Mouse (Mus musculus) hindbrain, embryonic 12.5 days (tissue): ENCODE measurements around the gene Arhgef15. TPM values are rescaled to one million over a fixed set of nuclear protein-coding genes. Genes with fewer than 3 reads are reported as not detected.
A peak's percentile ranks its signal among the peaks of the same experiment; 100 is the strongest.

Experiments used
- ATAC-seq: fragments of 200-750 bp; cut with Nextera tagmentation; 2 replicates; pipeline ENCODE4 v1.8.0; 2017; ENCODE audit warnings: moderate TSS enrichment; ENCODE audit not compliant: low FRiP score
- H3K27ac ChIP-seq: fragments of 300-500 bp; sonication (generic); 2 replicates; pipeline ENCODE4 v1.5.1; 2016; ENCODE audit warnings: mild to moderate bottlenecking
- H3K27me3 ChIP-seq: fragments of 300-500 bp; sonication (generic); 2 replicates; pipeline ENCODE4 v1.6.1; 2016; ENCODE audit warnings: mild to moderate bottlenecking
- H3K36me3 ChIP-seq: fragments of 300-500 bp; sonication (generic); 2 replicates; pipeline ENCODE4 v1.6.1; 2016; ENCODE audit warnings: mild to moderate bottlenecking
- H3K4me1 ChIP-seq: fragments of 300-500 bp; sonication (generic); 2 replicates; pipeline ENCODE4 v1.6.1; 2016
- H3K4me2 ChIP-seq: fragments of 300-500 bp; sonication (generic); replicated peaks from 2 replicates; pipeline ENCODE4 v1.6.1; 2016; ENCODE audit warnings: mild to moderate bottlenecking
- H3K4me3 ChIP-seq: fragments of 300-500 bp; sonication (generic); 2 replicates; pipeline ENCODE4 v1.5.1; 2016; ENCODE audit warnings: mild to moderate bottlenecking
- H3K9ac ChIP-seq: fragments of 300-500 bp; sonication (generic); 2 replicates; pipeline ENCODE4 v1.6.1; 2016; ENCODE audit warnings: mild to moderate bottlenecking, moderate library complexity
- H3K9me3 ChIP-seq: fragments of 300-500 bp; sonication (generic); replicated peaks from 2 replicates; pipeline ENCODE4 v1.6.1; 2016; ENCODE audit warnings: mild to moderate bottlenecking
- WGBS: fragments of 180-500 bp; shearing (Covaris S2); methylation state at CpG from one replicate; pipeline ENCODE4 v1.1.7; 2016; 5-methylcytosine and 5-hydroxymethylcytosine counted together
- polyA plus RNA-seq: library from polyadenylated mRNA; unstranded; fragments of >200 nt; fragmentation: Nextera tagmentation; extraction: Ambion mirVana; gene quantifications from 2 replicates; pipeline ENCODE4 v1.2.1, GENCODE M21; 2016

The Arhgef15 gene
- polyA plus RNA-seq, 1 experiment from 2014 or later, result 8.5 TPM

DNA sequence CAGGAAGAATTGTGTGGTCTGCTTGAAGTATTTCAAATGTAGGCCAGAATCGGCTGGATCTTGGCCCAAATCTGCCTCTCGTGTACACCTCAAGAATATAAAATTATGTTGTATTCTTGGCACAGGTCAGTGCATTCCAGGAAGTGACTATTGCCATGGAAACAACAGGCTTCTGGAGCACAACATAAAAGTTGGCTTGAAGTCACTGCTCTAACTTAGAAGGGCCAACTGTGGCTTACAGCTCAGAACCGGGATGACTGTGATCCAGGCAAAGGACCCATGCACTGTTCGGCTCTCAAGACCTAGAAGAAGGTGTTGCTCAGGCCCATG is 50.9 kb downstream of the Arhgef15 start:
- Histone ChIP-seq H3K4me1 (peaks cover 5% of the 10 kb centered on the region), H3K4me2 (no peak overlapping the region), H3K9me3 (no peaks in the 10 kb centered on the region), H3K9ac (no peak overlapping the region), H3K4me3 (no peak overlapping the region), H3K36me3 (peaks cover 42% of the 10 kb centered on the region), H3K27me3 (no peaks in the 10 kb centered on the region), H3K27ac (no peak overlapping the region)
- ATAC-seq, result no peak
- 82% methylated on average over 4 of the region's 4 CpGs for WGBS

DNA sequence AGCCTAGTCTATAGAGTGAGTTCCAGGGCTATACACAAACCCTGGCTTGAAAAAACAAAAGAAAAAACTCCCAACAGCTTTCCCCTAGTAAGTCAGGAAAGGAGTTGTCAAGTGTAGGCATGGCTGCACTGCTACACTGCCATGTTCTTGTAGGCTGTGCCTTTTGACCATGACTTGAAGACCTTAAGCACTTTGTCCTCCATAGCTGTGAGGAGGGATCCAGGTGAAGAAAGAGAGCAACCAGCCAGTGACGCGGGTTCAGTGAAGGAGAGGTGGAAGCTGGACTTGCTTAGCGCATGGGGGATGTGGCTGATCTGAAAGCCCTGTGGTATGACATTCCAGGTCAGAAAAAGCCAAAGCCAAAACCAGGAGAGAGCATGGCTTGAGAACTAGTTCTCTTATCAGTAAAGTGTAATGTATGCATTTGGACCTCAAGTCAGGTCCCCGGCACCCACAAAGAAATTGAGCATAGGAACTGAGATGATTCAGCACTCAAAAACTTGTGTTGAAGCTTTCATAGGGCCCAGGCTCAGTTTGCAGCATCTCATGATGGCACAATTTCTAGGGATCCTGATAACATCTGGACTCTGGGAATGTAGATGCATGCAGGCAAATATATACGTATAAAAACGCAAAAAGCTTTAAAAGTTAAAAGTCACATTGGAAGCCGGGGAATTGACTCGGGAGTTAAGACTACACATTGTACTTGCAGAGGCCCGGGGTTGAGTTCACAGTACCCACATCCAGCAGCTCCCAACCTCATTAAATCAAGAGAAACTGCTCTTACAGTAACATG is 51.4 kb downstream of the Arhgef15 start:
- Histone ChIP-seq H3K27me3 (no peaks in the 10 kb centered on the region), H3K9ac (no peak overlapping the region), H3K4me2 (no peak overlapping the region), H3K36me3 (peaks cover 42% of the 10 kb centered on the region), H3K4me1 (peaks cover 8% of the 10 kb centered on the region), H3K4me3 (no peak overlapping the region), H3K27ac (no peak overlapping the region), H3K9me3 (no peaks in the 10 kb centered on the region)
- ATAC-seq, result no peak
- 87% methylated on average over 9 of the region's 9 CpGs for WGBS

DNA sequence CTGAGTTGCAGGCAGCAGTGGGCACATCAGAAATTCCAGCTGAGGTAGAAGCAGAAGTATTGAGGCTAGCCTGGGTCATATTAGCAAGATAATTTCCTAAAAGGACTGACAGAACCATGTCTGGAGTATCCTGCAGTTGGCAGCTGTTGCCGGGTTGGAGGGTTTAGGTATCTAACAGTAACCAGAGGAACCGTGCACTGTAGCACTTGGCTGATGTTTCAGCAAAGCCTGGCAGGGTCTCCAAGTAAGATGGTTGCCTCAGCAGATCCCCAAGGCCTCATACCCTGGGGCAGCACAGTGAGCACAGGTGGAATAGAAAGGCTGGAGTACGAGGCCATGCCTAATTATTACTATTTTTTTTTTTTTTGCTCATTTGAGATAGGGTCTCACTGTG is 52.1 kb downstream of the Arhgef15 start:
- Histone ChIP-seq H3K36me3 (peaks cover 42% of the 10 kb centered on the region), H3K4me2 (no peak overlapping the region), H3K9ac (no peak overlapping the region), H3K27ac (no peak overlapping the region), H3K4me1 (peaks cover 9% of the 10 kb centered on the region), H3K4me3 (no peak overlapping the region), H3K27me3 (peaks cover under 1% of the 10 kb centered on the region; the same call in 1 of the 2 replicates), H3K9me3 (no peaks in the 10 kb centered on the region)
- no peak for ATAC-seq
- 87% methylated on average over 3 of the region's 3 CpGs for WGBS

DNA sequence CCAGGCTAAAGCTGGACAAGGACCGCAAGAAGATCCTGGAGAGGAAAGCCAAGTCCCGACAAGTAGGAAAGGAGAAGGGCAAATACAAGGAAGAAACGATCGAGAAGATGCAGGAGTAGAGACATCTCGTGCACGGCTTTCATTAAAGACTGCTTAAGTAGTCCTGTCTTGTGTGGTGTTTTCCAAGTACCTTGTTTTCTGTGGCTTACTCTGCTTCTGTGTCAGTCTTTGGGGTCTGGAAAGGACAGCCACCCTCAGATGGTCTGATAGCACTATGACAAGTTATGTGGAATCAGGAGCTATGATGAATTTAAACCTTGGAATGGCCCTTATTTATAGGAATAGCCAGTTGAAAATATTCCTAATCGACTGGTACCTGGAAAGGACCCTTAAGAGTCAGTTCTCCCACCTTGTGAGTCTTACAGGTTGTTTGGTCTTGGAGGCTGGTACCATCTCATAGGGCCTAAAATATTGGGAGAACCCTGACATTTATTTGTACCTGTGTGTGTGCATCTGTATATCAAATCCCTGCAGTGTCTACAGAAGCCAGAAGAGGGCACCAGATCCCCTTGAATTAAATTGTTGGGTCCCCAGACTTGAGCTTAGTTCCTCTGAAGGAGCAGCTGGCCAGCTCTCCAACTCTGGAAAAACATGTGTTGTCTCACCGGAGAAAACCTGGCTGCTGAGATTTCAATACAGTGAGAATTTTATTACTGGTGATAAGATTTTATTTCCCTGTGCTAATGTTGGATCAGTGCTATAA is 52.7 kb downstream of the Arhgef15 start:
- WGBS, result 88% methylated on average over 8 of the region's 8 CpGs
- H3K36me3 ChIP-seq, result peaks cover 42% of the 10 kb centered on the region
- ATAC-seq, result no peak

DNA sequence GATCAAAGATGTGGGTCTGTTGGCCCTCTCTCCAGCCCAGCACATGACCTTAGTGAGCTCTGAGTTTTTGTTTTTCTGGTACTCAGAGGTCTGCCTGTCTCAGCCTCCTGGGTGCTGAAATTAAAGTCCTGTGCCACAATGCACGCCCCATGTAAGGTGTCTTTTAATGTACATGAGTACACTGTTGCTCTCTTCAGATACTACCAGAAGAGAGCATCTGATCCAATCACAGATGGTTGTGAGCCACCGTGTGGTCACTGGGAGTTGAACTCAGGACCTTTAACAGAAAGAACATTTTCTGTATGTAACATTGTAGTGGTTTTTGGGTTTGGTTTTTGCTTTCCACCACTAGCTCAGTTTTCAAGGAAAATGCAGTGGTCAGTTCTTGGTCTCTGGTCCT is 53.5 kb downstream of the Arhgef15 start:
- H3K27me3 ChIP-seq, result peaks cover 9% of the 10 kb centered on the region; the same call in 1 of the 2 replicates
- 92% methylated on average over 2 of the region's 2 CpGs for WGBS
- no peak overlapping the region for H3K4me3 ChIP-seq
- no peak for ATAC-seq
- H3K27ac ChIP-seq, result no peak overlapping the region
- no peak overlapping the region for H3K4me2 ChIP-seq
- H3K4me1 ChIP-seq, result peaks cover 9% of the 10 kb centered on the region
- H3K9ac ChIP-seq, result no peak overlapping the region
- no peaks in the 10 kb centered on the region for H3K9me3 ChIP-seq
- peaks cover 42% of the 10 kb centered on the region for H3K36me3 ChIP-seq

More for the DNA sequence above, 52.7 kb downstream of the Arhgef15 start:
- no peaks in the 10 kb centered on the region for H3K9me3 ChIP-seq
- H3K9ac ChIP-seq, result no peak overlapping the region
- no peak overlapping the region for H3K27ac ChIP-seq
- peaks cover 3% of the 10 kb centered on the region; the same call in 1 of the 2 replicates for H3K27me3 ChIP-seq
- H3K4me3 ChIP-seq, result no peak overlapping the region
- no peak overlapping the region for H3K4me2 ChIP-seq
- H3K4me1 ChIP-seq, result peaks cover 9% of the 10 kb centered on the region

DNA sequence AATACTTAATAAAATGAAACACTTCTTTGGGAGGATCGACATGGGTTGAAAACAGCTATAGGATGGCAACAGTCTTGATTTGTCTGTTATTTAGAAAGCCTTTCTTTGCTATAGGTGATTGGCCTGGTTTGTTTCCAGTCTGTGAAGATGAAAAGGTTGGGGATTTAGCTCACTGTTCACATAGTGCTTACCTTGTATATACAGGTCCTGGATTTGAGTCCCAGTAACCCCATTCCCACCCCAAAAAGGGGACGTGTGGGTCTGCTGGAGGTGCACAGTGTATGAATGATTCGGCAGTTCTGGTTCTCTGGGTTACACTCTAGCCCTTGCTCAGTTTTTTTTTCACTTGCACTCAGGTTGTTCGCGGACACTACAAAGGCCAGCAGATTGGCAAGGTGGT is 54.5 kb downstream of the Arhgef15 start:
- Histone ChIP-seq H3K36me3 (peaks cover 42% of the 10 kb centered on the region), H3K27ac (no peak overlapping the region)
- 90% methylated on average over 5 of the region's 5 CpGs for WGBS

DNA sequence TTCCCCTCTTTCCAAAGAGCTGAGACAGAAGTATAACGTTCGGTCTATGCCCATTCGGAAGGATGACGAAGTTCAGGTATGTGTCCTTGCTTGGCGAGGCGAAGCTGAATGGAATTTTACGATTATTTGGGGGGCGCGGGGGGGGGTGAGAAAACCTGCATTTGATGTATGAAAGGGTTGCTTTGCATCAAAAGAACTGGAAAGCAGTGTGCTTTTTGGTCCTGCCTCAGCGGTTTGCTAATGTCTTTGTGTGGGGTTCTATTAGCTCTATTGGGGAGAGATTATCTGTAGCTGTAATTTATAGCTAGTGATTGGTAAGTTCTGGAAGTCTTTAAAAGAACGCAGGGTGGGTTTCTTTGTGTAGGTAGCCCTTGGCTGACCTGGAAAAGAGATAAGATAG is 54.9 kb downstream of the Arhgef15 start:
- no peak for ATAC-seq
- H3K9me3 ChIP-seq, result no peaks in the 10 kb centered on the region
- H3K4me2 ChIP-seq, result peak overlapping the region; percentile 84
- peak overlapping the region; percentile 91 for H3K4me3 ChIP-seq
- peak overlapping the region; percentile 98 for H3K9ac ChIP-seq
- H3K27me3 ChIP-seq, result peaks cover 12% of the 10 kb centered on the region; the same call in 1 of the 2 replicates
- WGBS, result 6% methylated on average over 11 of the region's 11 CpGs
- no peak overlapping the region for H3K27ac ChIP-seq
- peaks cover 9% of the 10 kb centered on the region for H3K4me1 ChIP-seq
- peaks cover 42% of the 10 kb centered on the region for H3K36me3 ChIP-seq

More for the DNA sequence above, 54.5 kb downstream of the Arhgef15 start:
- Histone ChIP-seq H3K4me1 (peaks cover 9% of the 10 kb centered on the region), H3K4me2 (peak overlapping the region; percentile 84), H3K4me3 (peak overlapping the region; percentile 91), H3K9ac (peak overlapping the region; percentile 98), H3K27me3 (peaks cover 12% of the 10 kb centered on the region; the same call in 1 of the 2 replicates), H3K9me3 (no peaks in the 10 kb centered on the region)
- ATAC-seq, result no peak

DNA sequence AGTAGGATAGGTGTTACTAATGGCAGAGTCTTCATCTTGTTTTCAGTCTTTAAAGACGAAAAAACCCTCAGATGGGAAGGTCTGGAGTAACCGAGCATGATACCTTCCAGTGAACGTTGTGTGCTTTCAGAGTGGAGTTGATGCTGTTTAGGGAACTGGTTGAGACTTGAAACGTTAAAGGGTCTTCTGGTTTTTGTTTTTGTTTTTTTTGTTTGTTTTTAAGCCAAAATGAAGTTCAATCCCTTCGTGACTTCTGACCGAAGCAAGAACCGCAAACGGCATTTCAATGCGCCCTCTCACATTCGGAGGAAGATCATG is 55.3 kb downstream of the Arhgef15 start:
- 2% methylated on average over 10 of the region's 10 CpGs for WGBS

DNA sequence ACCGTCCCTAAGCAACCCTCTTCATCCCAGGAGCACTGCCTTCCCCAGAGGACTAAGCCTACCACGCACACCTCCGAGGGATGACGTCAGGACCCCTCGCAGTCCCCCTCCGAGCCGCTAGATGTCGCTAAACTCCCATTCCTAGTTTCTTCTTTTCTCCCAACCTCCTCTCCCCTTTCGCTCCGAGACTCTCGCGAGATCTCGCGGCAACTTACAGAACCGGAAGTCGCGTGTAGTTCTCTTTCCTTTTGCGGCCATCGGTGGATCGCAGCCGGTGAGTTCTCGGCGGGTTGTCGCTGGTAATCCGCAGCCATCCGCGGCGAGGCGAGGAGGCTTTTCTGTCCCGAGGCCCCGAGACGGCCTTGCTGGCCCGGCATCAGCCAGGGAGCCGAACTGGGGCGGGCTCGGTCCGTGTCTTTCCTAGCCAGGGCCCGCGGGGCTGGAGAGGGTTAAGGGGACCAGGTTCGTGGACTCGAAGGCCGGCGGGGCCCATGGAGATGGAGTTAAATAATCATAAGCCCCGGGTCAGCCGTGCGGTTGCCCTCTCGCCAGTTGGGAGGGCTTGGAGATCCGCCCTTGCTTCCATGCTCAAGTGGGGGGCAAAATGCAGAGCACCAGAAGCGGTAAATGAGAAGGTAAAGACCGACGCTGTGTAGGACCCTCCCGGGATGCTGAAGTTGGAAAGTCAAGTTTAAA is 55.8 kb downstream of the Arhgef15 start, which contains the start of gene Rpl26:
Gene Rpl26 (plus strand): TSS at position 233 of the 696 bp plus-strand sequence.
- Histone ChIP-seq H3K4me2 (peak within 1 kb of the TSS; percentile 84), H3K4me1 (peaks cover 9% of the 10 kb centered on the region), H3K4me3 (peak within 1 kb of the TSS; percentile 91), H3K9me3 (no peaks in the 10 kb centered on the region), H3K27ac (peak within 1 kb of the TSS; percentile 89), H3K9ac (peak within 1 kb of the TSS; percentile 98), H3K27me3 (peaks cover 12% of the 10 kb centered on the region; the same call in 1 of the 2 replicates), H3K36me3 (peaks cover 37% of the 10 kb centered on the region)
- under 1% methylated on average over 52 of the region's 52 CpGs for WGBS
- ATAC-seq, result peak; percentile 92

More for the DNA sequence above, 55.3 kb downstream of the Arhgef15 start:
- Histone ChIP-seq H3K9me3 (no peaks in the 10 kb centered on the region), H3K4me2 (peak overlapping the region; percentile 84), H3K4me1 (peaks cover 9% of the 10 kb centered on the region), H3K4me3 (peak overlapping the region; percentile 91), H3K36me3 (peaks cover 42% of the 10 kb centered on the region), H3K27me3 (peaks cover 12% of the 10 kb centered on the region; the same call in 1 of the 2 replicates), H3K9ac (peak overlapping the region; percentile 98), H3K27ac (peak overlapping the region; percentile 89)
- ATAC-seq, result 0 out of 2 replicates have a peak, but pooled peaks have one; percentile 14

DNA sequence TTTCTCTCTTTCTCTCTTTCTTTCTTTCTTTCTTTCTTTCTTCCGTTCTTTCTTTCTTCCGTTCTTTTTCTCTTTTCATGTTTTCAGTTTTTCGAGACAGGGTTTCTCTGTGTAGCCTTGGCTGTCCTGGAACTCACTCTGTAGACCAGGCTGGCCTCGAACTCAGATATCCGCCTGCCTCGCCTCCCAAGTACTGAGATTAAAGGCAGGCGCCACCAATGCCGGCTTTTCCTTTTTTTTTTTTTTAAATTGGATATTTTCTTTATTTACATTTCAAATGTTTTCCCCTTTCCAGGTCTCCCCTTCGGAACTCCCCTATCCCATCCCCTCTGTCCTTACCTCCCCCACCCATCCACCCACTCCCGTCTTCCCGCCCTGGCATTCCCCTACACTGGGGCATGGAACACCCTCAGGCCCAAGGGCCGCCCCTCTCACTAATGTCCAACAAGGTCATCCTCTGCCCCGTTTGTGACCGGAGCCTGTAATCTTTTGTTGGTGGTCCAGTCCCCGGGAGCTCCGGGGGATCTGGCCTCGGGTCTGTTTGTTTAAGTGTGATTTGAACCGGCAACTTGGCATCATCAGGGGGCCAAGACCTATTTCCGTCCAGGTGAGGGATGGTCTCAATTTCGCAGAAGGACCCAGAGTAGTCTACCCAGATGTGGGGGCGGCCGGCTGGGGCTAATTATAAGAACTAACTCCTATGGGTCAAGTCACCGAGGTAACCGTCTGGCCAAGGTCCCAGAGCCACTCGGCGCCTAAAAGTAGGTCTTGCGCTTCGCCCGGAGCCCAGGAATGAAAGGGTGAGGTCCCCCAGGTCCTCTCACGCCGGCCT is 56.5 kb downstream of the Arhgef15 start:
- H3K4me2 ChIP-seq, result peak overlapping the region; percentile 84
- no peaks in the 10 kb centered on the region for H3K9me3 ChIP-seq
- H3K4me3 ChIP-seq, result peak overlapping the region; percentile 91
- peaks cover 12% of the 10 kb centered on the region; the same call in 1 of the 2 replicates for H3K27me3 ChIP-seq
- WGBS, result 28% methylated on average over 31 of the region's 31 CpGs
- peaks cover 9% of the 10 kb centered on the region for H3K4me1 ChIP-seq
- peak overlapping the region; percentile 53 for H3K9ac ChIP-seq
- peaks cover 29% of the 10 kb centered on the region for H3K36me3 ChIP-seq
- ATAC-seq, result peak; percentile 41; the same call in 1 of the 2 replicates
- H3K27ac ChIP-seq, result no peak overlapping the region

DNA sequence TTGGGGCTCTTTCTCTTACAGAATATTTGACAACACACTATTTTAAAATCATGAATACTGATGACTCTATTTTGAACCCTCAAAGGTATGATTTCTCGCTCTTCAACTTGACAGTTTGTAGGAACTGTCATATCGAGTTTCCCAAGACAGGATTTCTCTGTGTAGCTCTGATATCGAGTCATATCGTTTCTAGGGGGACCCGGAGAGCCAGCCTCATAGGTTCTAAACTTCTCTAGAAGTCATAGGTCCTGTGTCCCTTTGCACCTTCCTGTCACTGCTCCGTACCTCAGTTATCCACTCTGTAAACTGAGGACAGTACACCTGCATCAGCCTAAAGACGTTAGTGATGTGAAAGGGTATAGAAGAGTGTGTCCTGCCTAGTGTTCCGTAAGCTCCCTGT is 57.5 kb downstream of the Arhgef15 start:
- H3K9me3 ChIP-seq, result no peaks in the 10 kb centered on the region
- H3K27ac ChIP-seq, result no peak overlapping the region
- ATAC-seq, result no peak
- H3K9ac ChIP-seq, result no peak overlapping the region
- 86% methylated on average over 8 of the region's 8 CpGs for WGBS
- H3K4me1 ChIP-seq, result peaks cover 9% of the 10 kb centered on the region
- H3K36me3 ChIP-seq, result peaks cover 20% of the 10 kb centered on the region
- H3K4me2 ChIP-seq, result no peak overlapping the region
- H3K27me3 ChIP-seq, result peaks cover 12% of the 10 kb centered on the region; the same call in 1 of the 2 replicates
- no peak overlapping the region for H3K4me3 ChIP-seq
